Mouse (Mus musculus) kidney, adult 2 months (tissue): ENCODE measurements around the gene Napa.

Source experiments
- CTCF ChIP-seq: fragments of 200-500 bp; conservative IDR thresholded peaks from 2 replicates; pipeline ENCODE4 v1.5.1; 2011; ENCODE audit warnings: low read depth, mild to moderate bottlenecking, control low read depth, low read length, moderate library complexity, mixed read lengths; ENCODE audit not compliant: insufficient read depth, insufficient read length
- POLR2A ChIP-seq: fragments of 200-500 bp; IDR thresholded peaks from one replicate; pipeline ENCODE4 v1.6.1; 2011; ENCODE audit warnings: low read depth, low read length, control low read depth

DNA sequence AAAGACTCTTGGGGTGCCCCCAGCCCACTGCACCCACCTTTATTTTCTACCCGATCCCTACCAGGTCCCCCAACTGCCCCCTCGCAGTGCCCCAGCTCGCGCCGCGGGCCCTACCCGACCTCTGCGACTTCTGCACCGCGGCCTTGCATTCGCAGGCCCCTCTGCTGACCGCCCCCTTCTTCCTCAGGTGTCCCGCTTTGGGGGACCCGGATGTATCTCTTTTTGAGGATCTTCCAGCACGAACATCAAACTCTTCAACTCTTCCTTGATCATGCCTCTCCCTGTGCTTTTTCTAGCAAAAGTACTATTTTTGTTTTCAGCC is 36.2 kb upstream of the Napa start:
- TF ChIP-seq CTCF (no peak), POLR2A (no peak)
